Mouse (Mus musculus) G1E (cell line): Measurements from ENCODE around the gene Nobox. TPM values are rescaled to one million over a fixed set of nuclear protein-coding genes. Genes with fewer than 3 reads are reported as not detected.

Experiments
- ATAC-seq: 2 replicates; pipeline ENCODE4 v1.8.0; 2016; ENCODE audit warnings: mild to moderate bottlenecking; ENCODE audit not compliant: insufficient number of reproducible peaks, poor library complexity, low FRiP score, severe bottlenecking; ENCODE audit errors: extremely low read depth
- DNase-seq: peaks from one replicate; pipeline ENCODE4 v3.0.0; 2012; ENCODE audit warnings: low spot score
- H3K27me3 ChIP-seq: 2 replicates; pipeline ENCODE4 v1.6.1; 2012; ENCODE audit warnings: mild to moderate bottlenecking, low read length, inconsistent platforms; ENCODE audit not compliant: insufficient read depth
- H3K36me3 ChIP-seq: replicated peaks from 2 replicates; pipeline ENCODE3; 2012; ENCODE audit warnings: mild to moderate bottlenecking, inconsistent platforms
- H3K4me1 ChIP-seq: 2 replicates; pipeline ENCODE4 v1.6.1; 2012; ENCODE audit warnings: low read depth, low read length, inconsistent platforms, mixed read lengths; ENCODE audit not compliant: insufficient read depth
- H3K4me3 ChIP-seq: 2 replicates; pipeline ENCODE4 v1.5.1; 2012; ENCODE audit warnings: low read depth, mild to moderate bottlenecking, inconsistent platforms, low read length, moderate library complexity, mixed read lengths
- H3K9me3 ChIP-seq: replicated peaks from 2 replicates; pipeline ENCODE4 v1.6.1; 2012; ENCODE audit warnings: inconsistent platforms
- CTCF ChIP-seq: IDR thresholded peaks from 2 replicates; pipeline ENCODE4 v1.5.1; 2012; ENCODE audit warnings: low read depth, low read length, inconsistent platforms, mixed read lengths
- GATA1 ChIP-seq: IDR thresholded peaks from 2 replicates; pipeline ENCODE4 v1.6.1; 2012; ENCODE audit warnings: borderline replicate concordance, low read length, inconsistent platforms, mixed read lengths
- GATA2 ChIP-seq: IDR thresholded peaks from 2 replicates; pipeline ENCODE4 v1.6.1; 2012; ENCODE audit warnings: low read depth, low read length, inconsistent platforms, borderline replicate concordance
- POLR2AphosphoS5 ChIP-seq: IDR thresholded peaks from 2 replicates; pipeline ENCODE4 v1.6.1; 2012; ENCODE audit warnings: low read depth, low read length, inconsistent platforms; ENCODE audit not compliant: insufficient replicate concordance
- TAL1 ChIP-seq: conservative IDR thresholded peaks from 2 replicates; pipeline ENCODE4 v1.6.1; 2012; ENCODE audit warnings: low read depth, low read length, inconsistent platforms, mixed read lengths
- polyA plus RNA-seq: library from polyadenylated mRNA; stranded (reverse); fragments of >175 nt; gene quantifications from 2 replicates; pipeline ENCODE4 v1.2.3, GENCODE M21; 2012
- total RNA-seq, 2 experiments: library from RNA; stranded (forward) in 1 of 2; stranded (reverse) in 1 of 2; fragments of 200-1000 nt in 1 of 2; fragments of >200 nt in 1 of 2; fragmentation: Nextera tagmentation in 1 of 2; gene quantifications; 2 replicates each; pipeline ENCODE4 v1.2.3; 2014 to 2017

The Nobox gene
- total and polyA plus RNA-seq, 3 experiments = 0.02 TPM; not detected in 2

DNA sequence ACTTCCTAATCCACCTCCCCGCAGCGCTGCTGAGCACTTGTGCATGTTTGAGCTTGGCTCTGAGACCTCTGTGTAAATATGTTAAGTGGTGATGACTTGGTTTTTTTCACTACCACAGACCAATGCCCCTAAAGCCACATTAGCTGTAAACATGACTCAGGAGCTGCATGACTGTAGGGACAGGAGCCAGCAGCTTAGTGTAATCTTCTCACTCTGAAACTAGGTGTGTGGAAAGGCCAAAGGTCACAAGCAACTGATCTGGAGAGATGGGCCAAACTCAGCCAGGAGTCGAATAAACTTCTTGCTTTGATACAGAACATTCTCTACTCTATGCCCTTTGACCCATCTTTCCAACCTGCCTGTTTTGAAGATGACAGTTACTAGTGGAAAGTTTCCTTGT lies 17.3 kb downstream of the Nobox start:
- Histone ChIP-seq H3K4me3 (no peak overlapping the region), H3K27me3 (no peaks in the 10 kb centered on the region; the same call in 1 of the 2 replicates), H3K4me1 (no peaks in the 10 kb centered on the region), H3K9me3 (no peaks in the 10 kb centered on the region), H3K36me3 (no peaks in the 10 kb centered on the region)
- DNase-seq (no peak), ATAC-seq (no peak)
- TF ChIP-seq POLR2AphosphoS5 = no peak
- TF ChIP-seq CTCF = no peak
- no peak for TF ChIP-seq TAL1
- no peak for TF ChIP-seq GATA2
- no peak for TF ChIP-seq GATA1

GRCm38 (mm10) chr6:43280481-43280880 lies 28.9 kb downstream of the Nobox start:
- DNase-seq = no peak
- H3K4me3 ChIP-seq = no peak overlapping the region
- no peaks in the 10 kb centered on the region for H3K36me3 ChIP-seq
- H3K4me1 ChIP-seq = no peaks in the 10 kb centered on the region
- H3K9me3 ChIP-seq = no peaks in the 10 kb centered on the region
- no peak for TF ChIP-seq GATA2
- no peak for TF ChIP-seq TAL1
- no peak for TF ChIP-seq CTCF
- no peak for TF ChIP-seq POLR2AphosphoS5
- no peak for TF ChIP-seq GATA1
- no peaks in the 10 kb centered on the region for H3K27me3 ChIP-seq
- ATAC-seq = no peak

DNA sequence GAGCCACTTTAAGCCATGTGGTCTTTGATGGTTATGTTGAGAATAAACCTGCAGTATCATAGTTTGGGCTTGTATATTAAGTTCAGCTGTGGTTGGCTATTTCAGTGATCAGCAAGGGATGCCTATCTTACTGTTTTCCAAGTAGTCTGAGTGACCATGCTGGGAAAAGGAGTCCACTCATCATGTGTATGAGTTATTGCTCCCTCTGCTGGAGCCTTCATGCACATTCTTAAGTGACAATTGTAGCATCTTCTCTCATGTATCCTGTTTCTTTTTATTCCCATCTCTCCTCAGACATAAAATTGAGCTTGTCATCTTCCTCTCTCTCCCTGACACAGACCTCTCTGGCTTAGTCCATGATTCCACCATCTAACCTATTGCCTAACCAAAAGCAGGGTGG lies 31.1 kb downstream of the Nobox start:
- Histone ChIP-seq H3K4me3 (no peak overlapping the region), H3K36me3 (no peaks in the 10 kb centered on the region), H3K9me3 (no peaks in the 10 kb centered on the region), H3K4me1 (no peaks in the 10 kb centered on the region), H3K27me3 (peaks cover 2% of the 10 kb centered on the region; the same call in 1 of the 2 replicates)
- TF ChIP-seq CTCF = no peak
- no peak for TF ChIP-seq POLR2AphosphoS5
- no peak for TF ChIP-seq TAL1
- TF ChIP-seq GATA2 = no peak
- no peak for TF ChIP-seq GATA1
- no peak for DNase-seq
- no peak for ATAC-seq

DNA sequence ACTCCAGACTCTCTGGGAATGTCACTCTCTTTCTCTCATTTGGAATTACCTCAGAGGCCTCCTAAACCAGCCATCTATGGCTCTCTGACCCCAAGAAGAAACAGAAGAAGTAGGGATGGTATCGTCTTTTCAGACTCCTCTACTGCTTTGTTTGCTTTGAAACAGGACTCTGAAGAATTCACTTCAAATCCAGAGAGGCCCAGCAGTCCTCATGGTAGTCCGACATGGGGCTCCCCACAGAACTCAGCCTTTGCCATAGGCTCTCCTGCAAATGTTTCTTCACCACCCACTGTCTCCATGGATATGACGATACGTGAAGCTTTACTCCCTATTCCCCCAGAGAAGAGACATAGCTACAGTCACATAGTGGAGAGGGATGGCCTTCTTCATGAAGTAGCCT lies 35.2 kb downstream of the Nobox start:
- Histone ChIP-seq H3K4me3 (no peak overlapping the region), H3K9me3 (no peaks in the 10 kb centered on the region), H3K36me3 (no peaks in the 10 kb centered on the region), H3K4me1 (no peaks in the 10 kb centered on the region), H3K27me3 (peaks cover 2% of the 10 kb centered on the region; the same call in 1 of the 2 replicates)
- no peak for ATAC-seq
- TF ChIP-seq POLR2AphosphoS5 (no peak), GATA1 (no peak), TAL1 (no peak), GATA2 (no peak), CTCF (no peak)
- no peak for DNase-seq

DNA sequence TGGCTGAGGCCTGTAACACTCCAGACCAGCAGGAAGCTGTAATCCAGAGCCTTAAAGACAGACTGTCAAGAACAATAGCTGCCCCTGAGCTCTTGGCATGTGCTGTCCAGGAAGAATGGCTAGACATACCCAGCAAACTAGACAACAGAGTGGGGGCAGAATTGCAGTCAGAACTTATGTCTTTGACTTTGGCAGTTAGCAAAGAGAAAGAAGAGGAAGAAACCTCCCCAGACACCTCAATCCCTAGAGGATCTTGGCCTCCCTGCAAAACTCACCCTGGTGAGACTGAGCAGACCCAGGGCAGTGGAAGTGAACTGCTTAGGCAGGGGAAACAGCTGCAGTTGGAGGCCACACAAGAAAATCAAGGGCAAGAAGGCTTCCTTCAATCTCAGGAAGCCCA lies 36.8 kb downstream of the Nobox start:
- ATAC-seq (no peak), DNase-seq (no peak)
- Histone ChIP-seq H3K4me3 (no peak overlapping the region), H3K27me3 (peaks cover 2% of the 10 kb centered on the region; the same call in 1 of the 2 replicates), H3K9me3 (no peaks in the 10 kb centered on the region), H3K4me1 (no peaks in the 10 kb centered on the region), H3K36me3 (no peaks in the 10 kb centered on the region)
- TF ChIP-seq TAL1 (no peak), POLR2AphosphoS5 (no peak), GATA2 (no peak), CTCF (no peak), GATA1 (no peak)

DNA sequence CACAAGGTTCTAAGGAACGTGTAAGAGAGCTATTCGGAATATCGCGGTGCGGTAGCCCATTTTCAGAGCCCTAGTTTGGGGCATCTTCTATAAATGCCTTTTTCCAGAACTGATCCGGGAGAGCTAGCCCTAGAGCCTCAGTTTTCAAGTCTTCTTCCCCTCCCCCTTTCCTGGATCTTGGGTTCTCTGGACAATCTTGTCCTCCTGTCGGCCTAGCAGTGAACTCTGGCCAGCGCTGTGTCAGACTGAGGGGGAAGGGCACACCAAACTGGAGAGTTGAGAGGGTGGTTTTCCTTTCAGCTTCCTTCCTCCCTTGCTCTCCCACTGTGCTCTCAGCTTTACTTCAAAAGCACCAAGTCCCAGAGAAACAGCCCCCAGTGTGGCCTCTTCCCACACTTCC lies 43.0 kb downstream of the Nobox start:
- TF ChIP-seq GATA2 (no peak), POLR2AphosphoS5 (no peak), TAL1 (no peak), GATA1 (no peak), CTCF (no peak)
- H3K4me3 ChIP-seq = no peak overlapping the region
- ATAC-seq = no peak

GRCm38 (mm10) chr6:43265363-43266041 lies 43.9 kb downstream of the Nobox start, which contains the start of gene Arhgef5:
Gene Arhgef5 (plus strand): TSS chr6:43265582.
- H3K4me1 ChIP-seq = no peaks in the 10 kb centered on the region
- ATAC-seq (no peak), DNase-seq (no peak)
- no peak within 1 kb of the TSS for H3K4me3 ChIP-seq
- no peaks in the 10 kb centered on the region for H3K36me3 ChIP-seq
- no peaks in the 10 kb centered on the region for H3K9me3 ChIP-seq
- TF ChIP-seq CTCF (no peak), GATA2 (no peak), TAL1 (no peak), POLR2AphosphoS5 (no peak), GATA1 (no peak)
- peaks cover 18% of the 10 kb centered on the region for H3K27me3 ChIP-seq

More for the DNA sequence above, 43.0 kb downstream of the Nobox start:
- H3K4me1 ChIP-seq = no peaks in the 10 kb centered on the region
- H3K27me3 ChIP-seq = peaks cover 18% of the 10 kb centered on the region
- no peaks in the 10 kb centered on the region for H3K36me3 ChIP-seq
- no peak for DNase-seq
- no peaks in the 10 kb centered on the region for H3K9me3 ChIP-seq
